Mouse (Mus musculus) lung, postnatal 0 days (tissue): Measurements from ENCODE around the gene Fn3krp. TPM values are rescaled to one million over a fixed set of nuclear protein-coding genes. Genes with fewer than 3 reads are reported as not detected.

Experiments used
- ATAC-seq: fragments of 200-750 bp; cut with Nextera tagmentation; 2 replicates; pipeline ENCODE4 v1.8.0; 2017; ENCODE audit warnings: moderate library complexity
- DNase-seq: peaks from one replicate; pipeline ENCODE4 v3.0.0-alpha.2; 2016; ENCODE audit warnings: low spot score
- H3K27ac ChIP-seq: fragments of 300-500 bp; sonication (generic); 2 replicates; pipeline ENCODE4 v1.5.1; 2014; ENCODE audit warnings: antibody characterized with exemption, mild to moderate bottlenecking, low read length, mixed read lengths
- H3K27me3 ChIP-seq: fragments of 300-500 bp; sonication (generic); replicated peaks from 2 replicates; pipeline ENCODE4 v1.6.1; 2014; ENCODE audit warnings: low read length, mixed read lengths; ENCODE audit not compliant: insufficient read depth
- H3K36me3 ChIP-seq: fragments of 300-500 bp; sonication (generic); 2 replicates; pipeline ENCODE4 v1.6.1; 2014; ENCODE audit warnings: low read length, mixed read lengths; ENCODE audit not compliant: insufficient read depth
- H3K4me1 ChIP-seq: fragments of 300-500 bp; sonication (generic); 2 replicates; pipeline ENCODE4 v1.6.1; 2014; ENCODE audit warnings: antibody characterized with exemption, low read depth, low read length, mixed read lengths; ENCODE audit not compliant: insufficient read depth
- H3K4me2 ChIP-seq: fragments of 300-500 bp; sonication (generic); replicated peaks from 2 replicates; pipeline ENCODE4 v1.6.1; 2014; ENCODE audit warnings: low read depth, mild to moderate bottlenecking, low read length, moderate library complexity, mixed read lengths
- H3K4me3 ChIP-seq: fragments of 300-500 bp; sonication (generic); 2 replicates; pipeline ENCODE4 v1.5.1; 2014; ENCODE audit warnings: low read depth, low read length
- H3K9ac ChIP-seq: fragments of 300-500 bp; sonication (generic); replicated peaks from 2 replicates; pipeline ENCODE4 v1.6.1; 2014; ENCODE audit warnings: low read depth, mild to moderate bottlenecking
- H3K9me3 ChIP-seq: fragments of 300-500 bp; sonication (generic); 2 replicates; pipeline ENCODE4 v1.6.1; 2016; ENCODE audit warnings: low read length, mixed read lengths
- CTCF ChIP-seq: IDR thresholded peaks from 2 replicates; pipeline ENCODE4 v1.5.1; 2016; ENCODE audit warnings: antibody characterized with exemption, mild to moderate bottlenecking
- EP300 ChIP-seq: IDR thresholded peaks from 2 replicates; pipeline ENCODE4 v1.6.1; 2016; ENCODE audit warnings: antibody characterized with exemption, mild to moderate bottlenecking, control low read depth
- WGBS: fragments of 180-500 bp; shearing (Covaris S2); extraction: QIAGEN DNeasy Blood & Tissue Kit; methylation state at CpG from one replicate; pipeline ENCODE4 v1.1.7; 2014; 5-methylcytosine and 5-hydroxymethylcytosine counted together
- polyA plus RNA-seq: library from polyadenylated mRNA; unstranded; fragments of >200 nt; fragmentation: Nextera tagmentation; extraction: Ambion mirVana; gene quantifications from 2 replicates; pipeline ENCODE4 v1.2.1, GENCODE M21; 2015

Fn3krp gene
- polyA plus RNA-seq, 1 experiment from 2014 or later, result 5.8 TPM

DNA sequence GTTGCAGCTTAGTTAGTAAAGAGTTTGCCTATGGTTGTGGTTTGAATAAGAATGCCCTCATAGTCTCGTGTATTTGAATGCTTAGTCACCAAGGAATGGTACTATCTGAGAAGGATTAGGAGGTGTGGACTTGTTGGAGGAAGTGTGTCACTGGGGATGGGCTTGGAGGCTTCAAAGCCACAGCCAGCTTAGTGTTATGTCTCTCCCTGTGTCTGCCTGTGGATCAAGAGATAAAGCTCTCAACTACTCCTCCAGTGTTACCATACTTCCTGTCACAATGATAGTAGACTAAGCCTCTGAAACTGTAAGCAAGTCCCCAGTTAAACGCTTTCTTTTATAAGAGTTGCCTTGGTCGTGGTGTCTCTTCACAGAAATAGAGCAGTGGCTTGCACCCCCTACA, 30.4 kb upstream of the Fn3krp start:
- WGBS, result 68% methylated on average over 3 of the region's 3 CpGs
- Histone ChIP-seq H3K36me3 (no peaks in the 10 kb centered on the region), H3K27me3 (no peaks in the 10 kb centered on the region), H3K9ac (no peak overlapping the region), H3K9me3 (no peaks in the 10 kb centered on the region), H3K27ac (no peak overlapping the region), H3K4me3 (no peak overlapping the region), H3K4me2 (no peak overlapping the region), H3K4me1 (no peaks in the 10 kb centered on the region)
- DNase-seq (no peak), ATAC-seq (no peak)
- TF ChIP-seq CTCF, result no peak
- no peak for TF ChIP-seq EP300

DNA sequence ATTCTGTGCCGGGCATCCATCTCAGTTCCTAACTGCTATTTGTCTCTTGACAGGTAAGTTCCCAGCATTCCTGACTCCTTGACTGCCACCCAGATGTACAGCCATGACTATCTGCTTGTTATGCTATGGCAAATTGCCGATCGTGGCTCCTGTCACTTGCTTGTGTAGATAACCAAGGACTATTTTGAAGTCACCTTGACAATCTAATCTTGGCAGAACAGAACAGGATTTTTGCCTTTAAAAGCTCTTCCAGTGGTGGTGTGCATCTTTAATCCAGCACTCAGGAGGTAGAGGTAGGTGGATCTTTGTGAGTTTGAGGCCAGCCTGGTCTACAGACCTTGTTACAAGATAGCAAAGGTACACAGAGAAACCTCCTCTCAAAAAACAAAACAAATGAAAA, 28.8 kb upstream of the Fn3krp start:
- H3K4me1 ChIP-seq, result no peaks in the 10 kb centered on the region
- H3K4me2 ChIP-seq, result no peak overlapping the region
- no peaks in the 10 kb centered on the region for H3K9me3 ChIP-seq
- TF ChIP-seq CTCF (no peak), EP300 (no peak)
- no peak overlapping the region for H3K4me3 ChIP-seq
- WGBS, result 84% methylated on average over 3 of the region's 3 CpGs
- DNase-seq (no peak), ATAC-seq (no peak)
- H3K36me3 ChIP-seq, result no peaks in the 10 kb centered on the region
- no peak overlapping the region for H3K27ac ChIP-seq
- H3K27me3 ChIP-seq, result no peaks in the 10 kb centered on the region
- H3K9ac ChIP-seq, result no peak overlapping the region

DNA sequence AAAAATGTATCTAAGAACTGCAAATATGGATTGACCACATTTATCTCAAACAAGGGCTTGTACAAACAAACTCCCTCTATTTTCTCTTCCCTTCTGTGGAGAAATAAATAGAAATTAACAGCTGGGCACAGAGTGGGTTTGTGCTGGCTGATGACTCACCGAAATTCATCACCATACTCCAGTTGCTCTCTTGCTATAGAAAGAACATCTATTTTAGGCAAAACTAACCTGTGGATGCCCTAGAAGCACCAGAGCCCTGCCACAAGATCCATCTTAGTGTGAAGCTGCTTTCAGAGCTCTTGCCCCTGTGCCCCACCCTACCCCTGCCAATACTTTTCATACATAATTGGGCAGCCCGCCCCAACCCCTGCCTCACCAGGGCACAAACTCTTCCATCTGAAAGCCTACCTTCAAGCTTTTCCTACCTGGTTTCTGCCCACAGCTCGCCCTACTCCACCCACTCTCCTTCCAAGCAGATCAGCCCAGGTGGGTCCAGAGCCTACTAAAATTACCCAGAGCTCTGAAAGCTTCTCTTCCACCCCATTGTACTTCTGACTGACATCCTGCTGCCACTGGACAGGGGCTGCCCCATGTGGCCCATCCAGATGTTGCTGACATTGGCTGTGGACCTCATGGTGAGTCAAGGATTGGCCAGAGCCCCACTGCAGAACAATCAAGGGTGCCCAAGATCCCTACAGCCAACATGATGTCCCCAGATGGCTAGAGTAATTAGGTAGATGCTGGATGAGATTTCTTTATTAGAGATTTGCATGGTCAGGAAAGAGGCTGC, 13.6 kb upstream of the Fn3krp start:
- H3K27ac ChIP-seq, result no peak overlapping the region
- WGBS, result 58% methylated on average over 3 of the region's 3 CpGs
- no peaks in the 10 kb centered on the region for H3K27me3 ChIP-seq
- H3K4me1 ChIP-seq, result no peaks in the 10 kb centered on the region
- no peak for DNase-seq
- no peak overlapping the region for H3K9ac ChIP-seq
- no peak overlapping the region for H3K4me3 ChIP-seq
- TF ChIP-seq EP300 (no peak), CTCF (no peak)
- no peaks in the 10 kb centered on the region for H3K36me3 ChIP-seq
- no peaks in the 10 kb centered on the region for H3K9me3 ChIP-seq
- H3K4me2 ChIP-seq, result no peak overlapping the region
- no peak for ATAC-seq

DNA sequence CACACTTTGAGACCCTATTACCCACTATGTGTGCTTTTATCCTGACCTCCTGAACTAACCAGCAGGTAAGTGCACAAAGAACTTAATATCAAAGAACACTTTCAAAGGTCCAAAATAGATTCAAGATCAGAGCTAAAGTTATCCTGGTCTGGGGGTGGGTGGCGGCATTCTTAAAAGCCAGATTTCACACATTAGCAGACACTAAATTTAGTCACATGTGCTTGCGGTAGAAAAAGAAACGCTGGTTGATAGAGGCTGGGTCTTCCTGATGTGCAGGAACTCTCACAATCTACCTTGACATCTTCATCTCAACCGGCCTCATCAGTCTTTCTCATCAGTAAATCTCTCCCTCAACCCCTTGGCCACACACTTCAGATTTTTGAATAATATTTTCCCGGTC, 6.4 kb upstream of the Fn3krp start:
- Histone ChIP-seq H3K4me3 (no peak overlapping the region), H3K4me1 (no peaks in the 10 kb centered on the region), H3K4me2 (no peak overlapping the region), H3K9ac (no peak overlapping the region), H3K27me3 (no peaks in the 10 kb centered on the region), H3K9me3 (no peaks in the 10 kb centered on the region), H3K36me3 (no peaks in the 10 kb centered on the region), H3K27ac (no peak overlapping the region)
- DNase-seq (no peak), ATAC-seq (no peak)
- 68% methylated on average over 5 of the region's 5 CpGs for WGBS
- TF ChIP-seq EP300 (no peak), CTCF (no peak)

DNA sequence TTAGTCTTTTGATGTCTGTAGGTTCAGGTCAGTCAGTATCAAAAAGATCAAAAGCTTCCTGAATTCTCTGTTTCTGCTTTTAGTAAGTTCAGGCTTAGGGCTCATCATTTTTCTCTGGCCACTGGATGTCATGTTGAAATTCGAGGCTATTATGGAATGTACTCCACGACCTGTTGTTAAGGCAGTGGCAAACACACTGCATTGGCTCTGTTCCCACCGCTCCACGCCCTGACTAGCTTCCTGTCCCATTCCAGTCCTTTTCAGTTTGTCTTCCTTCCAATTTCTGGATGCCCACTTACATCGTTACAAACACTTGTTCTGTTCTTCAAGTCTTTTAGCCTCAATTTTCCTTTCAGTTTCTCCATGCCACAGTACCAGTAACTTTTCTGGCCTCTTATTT, 5.8 kb upstream of the Fn3krp start:
- ATAC-seq, result peak; percentile 33; the same call in 1 of the 2 replicates
- H3K4me2 ChIP-seq, result no peak overlapping the region
- no peaks in the 10 kb centered on the region for H3K36me3 ChIP-seq
- no peak overlapping the region for H3K9ac ChIP-seq
- TF ChIP-seq CTCF, result no peak
- no peak for TF ChIP-seq EP300
- no peak overlapping the region for H3K4me3 ChIP-seq
- H3K27ac ChIP-seq, result no peak overlapping the region
- H3K9me3 ChIP-seq, result no peaks in the 10 kb centered on the region
- no peaks in the 10 kb centered on the region for H3K4me1 ChIP-seq
- peak; percentile 31 for DNase-seq
- WGBS, result 23% methylated on average over 5 of the region's 5 CpGs
- no peaks in the 10 kb centered on the region for H3K27me3 ChIP-seq

DNA sequence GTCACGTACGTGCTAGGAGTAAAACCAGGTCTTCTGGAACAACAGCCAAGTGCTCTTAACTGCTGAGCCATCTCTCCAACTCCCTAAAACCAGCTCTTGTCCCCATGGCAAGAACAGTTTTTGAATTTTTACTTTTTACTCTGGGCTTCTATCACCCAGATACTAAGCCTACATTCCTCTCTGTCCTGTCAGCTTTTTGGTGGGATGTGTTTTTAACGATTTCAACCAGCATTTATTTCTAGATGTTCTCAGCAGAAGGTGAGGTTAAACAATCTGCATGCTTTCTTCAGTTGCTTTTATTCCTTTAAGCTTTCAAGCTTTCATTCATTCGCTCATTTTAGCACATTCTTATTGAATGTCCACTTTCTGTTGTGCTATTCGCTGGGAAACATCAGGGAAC, 3.2 kb upstream of the Fn3krp start:
- H3K9ac ChIP-seq, result no peak overlapping the region
- H3K27ac ChIP-seq, result no peak overlapping the region
- ATAC-seq (no peak), DNase-seq (no peak)
- WGBS, result 82% methylated on average over 5 of the region's 5 CpGs
- H3K4me2 ChIP-seq, result no peak overlapping the region
- H3K36me3 ChIP-seq, result no peaks in the 10 kb centered on the region
- no peak overlapping the region for H3K4me3 ChIP-seq
- TF ChIP-seq CTCF, result no peak
- no peak for TF ChIP-seq EP300
- no peaks in the 10 kb centered on the region for H3K27me3 ChIP-seq
- H3K4me1 ChIP-seq, result peaks cover 4% of the 10 kb centered on the region; the same call in 1 of the 2 replicates
- no peaks in the 10 kb centered on the region for H3K9me3 ChIP-seq
